Mouse (Mus musculus): ENCODE results near the gene Shd. TPM values are rescaled to one million over a fixed set of nuclear protein-coding genes. Genes with fewer than 3 reads are reported as not detected.

The Shd gene
- polyA plus RNA-seq, 1 experiment from 2014 or later = 32.9 TPM

- H3K4me3 ChIP-seq (ENCODE audit: low read depth, low read length) = peak overlapping the region; percentile 81; the same call in 1 of the 2 replicates
- H3K27me3 ChIP-seq (ENCODE audit: control insufficient read depth, insufficient read depth, low read length) = no peaks in the 10 kb centered on the region
- H3K4me2 ChIP-seq (ENCODE audit: low read depth, low read length) = peak overlapping the region; percentile 97
- H3K36me3 ChIP-seq (replicated peaks; ENCODE audit: control insufficient read depth, insufficient read depth, low read depth, low read length) = peaks cover 8% of the 10 kb centered on the region
- DNase-seq (ENCODE audit: low spot score) (peak; percentile 80), ATAC-seq (replicated peaks; ENCODE audit: insufficient number of reproducible peaks, low FRiP score, low TSS enrichment, low read depth) (no peak)
- no peak overlapping the region for H3K9ac ChIP-seq (replicated peaks; ENCODE audit: low read length)
- peaks cover 3% of the 10 kb centered on the region for H3K4me1 ChIP-seq (ENCODE audit: control insufficient read depth, insufficient read depth, low read length)
- no peaks in the 10 kb centered on the region for H3K9me3 ChIP-seq (replicated peaks; ENCODE audit: control insufficient read depth, low read length)
- H3K27ac ChIP-seq (replicated peaks; ENCODE audit: low read depth, low read length) = no peak overlapping the region
- 9% methylated on average over 9 of the region's 9 CpGs for WGBS
Measured at GRCm38 (mm10) chr17:56010681-56011080, 40.4 kb downstream of the Shd start.

DNA sequence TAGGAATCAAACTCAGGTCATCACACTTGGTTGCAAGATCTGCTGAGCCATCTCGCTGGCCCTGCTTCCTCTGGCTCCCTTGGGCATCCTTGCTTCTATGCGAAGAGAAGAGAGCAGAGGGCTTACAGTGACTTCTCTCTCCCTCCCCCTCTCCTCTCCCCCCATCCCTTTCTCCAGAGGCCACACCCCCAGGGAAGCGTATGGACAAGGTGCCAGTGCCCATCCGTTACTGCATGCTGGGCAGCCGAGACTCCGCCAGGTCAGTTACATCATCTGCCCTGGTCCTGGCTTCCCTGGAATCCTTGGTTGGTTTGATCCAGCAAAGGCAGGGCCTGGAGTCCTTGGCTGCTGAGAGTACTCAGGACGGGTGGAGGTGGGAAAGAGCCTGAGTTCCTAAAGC is 41.2 kb downstream of the Shd start:
- Histone ChIP-seq H3K4me2 (ENCODE audit: low read depth, low read length) (no peak overlapping the region), H3K4me1 (ENCODE audit: control insufficient read depth, insufficient read depth, low read length) (peaks cover 3% of the 10 kb centered on the region), H3K27ac (replicated peaks; ENCODE audit: low read depth, low read length) (no peak overlapping the region), H3K36me3 (replicated peaks; ENCODE audit: control insufficient read depth, insufficient read depth, low read depth, low read length) (peaks cover 16% of the 10 kb centered on the region), H3K4me3 (ENCODE audit: low read depth, low read length) (no peak overlapping the region), H3K27me3 (ENCODE audit: control insufficient read depth, insufficient read depth, low read length) (no peaks in the 10 kb centered on the region), H3K9ac (replicated peaks; ENCODE audit: low read length) (no peak overlapping the region), H3K9me3 (replicated peaks; ENCODE audit: control insufficient read depth, low read length) (no peaks in the 10 kb centered on the region)
- DNase-seq (ENCODE audit: low spot score) (no peak), ATAC-seq (replicated peaks; ENCODE audit: insufficient number of reproducible peaks, low FRiP score, low TSS enrichment, low read depth) (no peak)
- 92% methylated on average over 7 of the region's 7 CpGs for WGBS

- Histone ChIP-seq H3K27me3 (ENCODE audit: control insufficient read depth, insufficient read depth, low read length) (no peaks in the 10 kb centered on the region), H3K9ac (replicated peaks; ENCODE audit: low read length) (no peak overlapping the region), H3K4me1 (ENCODE audit: control insufficient read depth, insufficient read depth, low read length) (peaks cover 3% of the 10 kb centered on the region), H3K36me3 (replicated peaks; ENCODE audit: control insufficient read depth, insufficient read depth, low read depth, low read length) (peaks cover 26% of the 10 kb centered on the region), H3K9me3 (replicated peaks; ENCODE audit: control insufficient read depth, low read length) (no peaks in the 10 kb centered on the region), H3K4me3 (ENCODE audit: low read depth, low read length) (no peak overlapping the region), H3K27ac (replicated peaks; ENCODE audit: low read depth, low read length) (no peak overlapping the region), H3K4me2 (ENCODE audit: low read depth, low read length) (no peak overlapping the region)
- 95% methylated on average over 9 of the region's 9 CpGs for WGBS
- ATAC-seq (replicated peaks; ENCODE audit: insufficient number of reproducible peaks, low FRiP score, low TSS enrichment, low read depth) (no peak), DNase-seq (ENCODE audit: low spot score) (no peak)
Measured at GRCm38 (mm10) chr17:56015293-56015692, 45.0 kb downstream of the Shd start.

DNA sequence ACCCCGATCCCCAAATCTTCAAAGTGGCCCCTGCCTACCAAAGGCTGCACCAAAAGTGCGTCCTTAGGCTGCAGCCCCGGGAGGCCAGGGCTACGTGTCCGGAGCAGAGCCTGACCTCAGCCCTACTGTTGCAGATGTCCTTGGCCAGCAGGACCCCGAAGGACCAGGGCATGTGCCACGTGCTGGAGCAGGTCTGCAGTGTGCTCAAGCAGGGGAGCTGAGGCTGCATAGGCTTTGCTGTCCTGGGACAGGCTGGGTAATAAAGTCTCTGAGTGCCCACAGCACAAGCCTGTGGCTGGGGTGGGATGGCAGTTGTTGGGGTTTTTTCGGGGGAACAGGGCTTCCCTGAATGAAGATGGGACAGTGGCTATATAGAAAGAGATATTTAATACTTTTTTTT is 46.1 kb downstream of the Shd start:
- Histone ChIP-seq H3K36me3 (replicated peaks; ENCODE audit: control insufficient read depth, insufficient read depth, low read depth, low read length) (peaks cover 26% of the 10 kb centered on the region), H3K9me3 (replicated peaks; ENCODE audit: control insufficient read depth, low read length) (no peaks in the 10 kb centered on the region), H3K27me3 (ENCODE audit: control insufficient read depth, insufficient read depth, low read length) (no peaks in the 10 kb centered on the region), H3K4me3 (ENCODE audit: low read depth, low read length) (no peak overlapping the region), H3K27ac (replicated peaks; ENCODE audit: low read depth, low read length) (no peak overlapping the region), H3K9ac (replicated peaks; ENCODE audit: low read length) (no peak overlapping the region), H3K4me2 (ENCODE audit: low read depth, low read length) (no peak overlapping the region), H3K4me1 (ENCODE audit: control insufficient read depth, insufficient read depth, low read length) (no peaks in the 10 kb centered on the region)
- ATAC-seq (replicated peaks; ENCODE audit: insufficient number of reproducible peaks, low FRiP score, low TSS enrichment, low read depth) (no peak), DNase-seq (ENCODE audit: low spot score) (no peak)
- WGBS = 82% methylated on average over 8 of the region's 8 CpGs

DNA sequence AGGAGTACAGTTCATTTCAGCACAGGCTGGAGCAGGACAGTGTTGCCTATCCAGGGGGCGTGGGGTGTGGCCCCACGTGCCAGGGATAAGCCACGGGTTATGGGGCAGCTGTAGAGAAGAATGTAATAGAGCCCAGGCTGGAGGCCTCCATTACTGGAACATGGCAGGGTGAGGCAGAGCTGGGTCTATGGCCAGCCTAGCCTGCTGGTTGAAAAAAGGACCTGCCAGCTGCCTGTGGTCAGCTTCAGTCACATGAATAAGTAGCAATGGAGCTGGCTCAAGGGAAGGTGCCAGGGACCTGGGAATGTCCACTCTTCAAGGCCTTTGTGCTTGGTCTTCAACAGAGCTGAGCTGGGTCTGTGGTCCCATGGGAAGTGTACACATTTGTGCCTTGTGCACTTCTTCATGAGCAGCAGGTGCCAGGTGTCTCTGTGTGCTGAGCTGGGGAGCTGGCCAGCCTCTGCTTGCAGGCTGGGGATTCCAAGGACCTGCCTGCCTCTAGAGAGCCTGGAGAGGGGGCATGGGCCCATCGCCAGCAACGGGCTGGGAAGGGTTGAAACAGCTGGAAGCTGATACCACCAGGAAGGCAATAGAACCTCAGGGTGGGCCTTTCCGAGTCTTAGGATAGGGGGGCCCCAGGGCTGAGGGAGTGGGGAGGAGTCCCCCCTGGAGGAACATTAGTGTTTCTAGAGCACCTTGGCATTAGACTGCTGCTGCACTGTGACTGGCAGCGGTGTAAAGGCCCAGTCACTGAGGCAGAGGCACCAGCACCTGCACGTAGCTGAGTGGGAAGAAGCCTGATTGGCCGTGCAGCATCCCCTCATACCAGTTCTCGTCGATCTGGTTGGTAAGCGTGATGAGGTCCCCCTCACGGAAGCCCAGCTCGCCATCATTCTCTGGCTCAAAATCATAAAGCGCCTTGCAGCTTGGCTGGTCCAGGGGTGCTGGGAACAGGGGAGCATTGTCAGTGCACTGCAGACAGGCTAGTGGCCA is 46.8 kb downstream of the Shd start:
- Histone ChIP-seq H3K9ac (replicated peaks; ENCODE audit: low read length) (no peak overlapping the region), H3K4me1 (ENCODE audit: control insufficient read depth, insufficient read depth, low read length) (no peaks in the 10 kb centered on the region), H3K27ac (replicated peaks; ENCODE audit: low read depth, low read length) (no peak overlapping the region), H3K36me3 (replicated peaks; ENCODE audit: control insufficient read depth, insufficient read depth, low read depth, low read length) (peaks cover 26% of the 10 kb centered on the region), H3K4me2 (ENCODE audit: low read depth, low read length) (no peak overlapping the region), H3K27me3 (ENCODE audit: control insufficient read depth, insufficient read depth, low read length) (no peaks in the 10 kb centered on the region), H3K4me3 (ENCODE audit: low read depth, low read length) (no peak overlapping the region), H3K9me3 (replicated peaks; ENCODE audit: control insufficient read depth, low read length) (no peaks in the 10 kb centered on the region)
- WGBS = 85% methylated on average over 15 of the region's 15 CpGs
- ATAC-seq (replicated peaks; ENCODE audit: insufficient number of reproducible peaks, low FRiP score, low TSS enrichment, low read depth) (no peak), DNase-seq (ENCODE audit: low spot score) (no peak)

GRCm38 (mm10) chr17:56017848-56018247 is 47.6 kb downstream of the Shd start:
- Histone ChIP-seq H3K4me2 (ENCODE audit: low read depth, low read length) (no peak overlapping the region), H3K27me3 (ENCODE audit: control insufficient read depth, insufficient read depth, low read length) (no peaks in the 10 kb centered on the region), H3K36me3 (replicated peaks; ENCODE audit: control insufficient read depth, insufficient read depth, low read depth, low read length) (peaks cover 26% of the 10 kb centered on the region), H3K4me1 (ENCODE audit: control insufficient read depth, insufficient read depth, low read length) (no peaks in the 10 kb centered on the region), H3K27ac (replicated peaks; ENCODE audit: low read depth, low read length) (no peak overlapping the region), H3K9me3 (replicated peaks; ENCODE audit: control insufficient read depth, low read length) (no peaks in the 10 kb centered on the region), H3K4me3 (ENCODE audit: low read depth, low read length) (no peak overlapping the region), H3K9ac (replicated peaks; ENCODE audit: low read length) (no peak overlapping the region)
- 86% methylated on average over 7 of the region's 7 CpGs for WGBS
- DNase-seq (ENCODE audit: low spot score) (no peak), ATAC-seq (replicated peaks; ENCODE audit: insufficient number of reproducible peaks, low FRiP score, low TSS enrichment, low read depth) (no peak)

DNA sequence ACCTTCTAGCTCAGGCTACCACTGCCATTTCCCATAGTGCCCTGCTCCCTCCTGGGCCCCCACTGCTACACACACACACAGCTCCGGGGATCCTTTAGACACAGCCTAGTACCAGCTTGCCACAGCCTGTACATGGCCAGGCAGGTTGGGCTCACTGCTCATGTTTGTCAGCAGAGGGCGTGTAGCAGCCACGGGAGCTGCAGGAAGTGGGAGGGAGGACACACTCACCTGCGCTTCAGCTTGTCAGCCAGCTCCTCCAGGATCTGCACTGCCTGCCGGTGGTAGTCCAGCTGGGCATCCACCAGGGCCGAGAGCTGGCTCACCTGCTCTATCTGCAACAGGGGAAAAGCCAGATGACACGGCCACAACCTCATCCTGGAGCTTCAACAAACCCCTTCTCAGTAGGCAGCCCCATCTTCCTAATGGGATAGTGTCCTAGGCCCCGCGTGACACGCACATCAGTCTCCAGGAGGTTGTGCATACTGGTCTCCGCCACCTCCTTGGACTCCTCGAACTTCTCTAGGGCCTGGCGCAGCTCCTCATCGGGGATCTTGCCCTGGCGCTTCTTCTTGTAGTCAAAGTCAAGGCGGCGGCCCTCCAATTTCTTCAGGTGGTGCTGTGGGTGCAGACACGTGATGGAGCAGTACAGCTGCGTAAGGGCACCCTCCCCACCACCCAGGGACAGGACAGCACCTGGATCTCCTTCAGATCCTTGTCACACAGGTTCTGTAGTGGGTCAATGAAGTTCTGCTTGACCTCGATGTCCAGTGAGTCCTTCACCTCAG is 48.3 kb downstream of the Shd start:
- H3K27me3 ChIP-seq (ENCODE audit: control insufficient read depth, insufficient read depth, low read length) = no peaks in the 10 kb centered on the region

More for the DNA sequence above, 48.3 kb downstream of the Shd start:
- Histone ChIP-seq H3K36me3 (replicated peaks; ENCODE audit: control insufficient read depth, insufficient read depth, low read depth, low read length) (peaks cover 22% of the 10 kb centered on the region), H3K9ac (replicated peaks; ENCODE audit: low read length) (no peak overlapping the region), H3K4me3 (ENCODE audit: low read depth, low read length) (no peak overlapping the region), H3K27ac (replicated peaks; ENCODE audit: low read depth, low read length) (no peak overlapping the region), H3K9me3 (replicated peaks; ENCODE audit: control insufficient read depth, low read length) (no peaks in the 10 kb centered on the region), H3K4me2 (ENCODE audit: low read depth, low read length) (no peak overlapping the region), H3K4me1 (ENCODE audit: control insufficient read depth, insufficient read depth, low read length) (no peaks in the 10 kb centered on the region)
- ATAC-seq (replicated peaks; ENCODE audit: insufficient number of reproducible peaks, low FRiP score, low TSS enrichment, low read depth) (no peak), DNase-seq (ENCODE audit: low spot score) (peak; percentile 38)
- WGBS = 77% methylated on average over 20 of the region's 20 CpGs
